Mouse (Mus musculus): ENCODE data around the gene Timm10.

DNA sequence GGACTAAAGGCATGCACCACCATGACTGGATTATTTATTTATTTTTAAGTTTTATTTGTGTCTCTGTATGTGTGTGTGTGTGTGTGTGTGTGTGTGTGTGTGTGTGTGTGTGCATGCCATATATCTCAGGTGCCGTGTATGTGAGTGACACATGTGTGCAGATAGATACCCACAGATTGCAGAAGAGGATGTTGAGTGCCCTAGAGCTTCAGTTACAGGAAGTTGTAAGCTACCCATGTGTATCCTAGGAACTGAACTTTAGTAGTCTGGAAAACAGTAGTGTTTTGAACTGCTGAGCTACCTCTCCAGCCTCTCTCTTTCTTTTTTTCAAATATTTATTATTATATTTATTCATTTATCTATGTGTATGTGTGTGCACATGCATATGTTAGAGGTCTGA is 43.5 kb upstream of the Timm10 start:
- TF ChIP-seq POLR2A (IDR thresholded peaks at IDR 0.05; ENCODE audit: borderline replicate concordance, extremely low read depth, insufficient read depth, insufficient read length, poor library complexity, severe bottlenecking) (no peak), CTCF (IDR thresholded peaks at IDR 0.05; ENCODE audit: borderline replicate concordance, extremely low read depth, insufficient read depth, insufficient read length) (no peak)

Measured in brain, embryonic 14.5 days (tissue).